Mouse (Mus musculus): ENCODE results near the gene Mospd1. TPM values are rescaled to one million over a fixed set of nuclear protein-coding genes. Genes with fewer than 3 reads are reported as not detected.

Mospd1 gene
- total RNA-seq (2021): 10 to 100 TPM; 12.3 to 15.9 TPM

- peak; percentile 72 to 75 for DNase-seq (ENCODE audit: low spot score in 2 of 2)
Observed at GRCm38 (mm10) chrX:53370366-53370740, at the start of gene Mospd1. Gene Mospd1, minus strand, starts transcription at chrX:53370502.

GRCm38 (mm10) chrX:53386362-53386761 is 16.1 kb upstream of the Mospd1 start:
- intact Hi-C loops (cut with DNase I): no loop called here
- DNase-seq (ENCODE audit: low spot score in 2 of 2): no peak

More at GRCm38 (mm10) chrX:53370366-53370740, at the start of gene Mospd1:
- intact Hi-C loops (cut with DNase I): no loop called here

DNA sequence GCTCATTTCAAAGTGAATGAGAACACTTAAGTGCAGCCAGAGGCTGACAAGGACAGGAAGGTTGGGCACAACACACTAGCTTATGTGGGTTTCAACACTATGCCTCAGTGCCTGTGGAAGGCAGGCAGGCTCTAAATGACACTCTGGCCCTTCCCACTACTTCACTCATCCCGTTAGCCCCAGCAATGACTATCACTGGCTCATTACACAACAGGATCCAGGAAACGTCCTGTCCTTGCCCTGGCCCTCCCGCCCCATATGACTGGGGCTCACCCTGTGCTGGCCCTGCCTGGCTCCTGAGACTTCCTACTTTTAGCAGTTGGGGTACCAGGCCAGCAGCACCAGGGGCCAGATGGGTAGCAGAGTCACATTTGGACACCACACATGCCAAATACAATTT is 12.8 kb upstream of the Mospd1 start:
- DNase-seq (ENCODE audit: low spot score in 2 of 2): no peak
- intact Hi-C loops (cut with DNase I): no loop called here

- intact Hi-C loops (cut with DNase I): no loop called here
- DNase-seq (ENCODE audit: low spot score in 2 of 2): peak in 1 of 2 experiments; percentile 4
Observed at GRCm38 (mm10) chrX:53369534-53370365, 552 bp downstream of the Mospd1 start.

DNA sequence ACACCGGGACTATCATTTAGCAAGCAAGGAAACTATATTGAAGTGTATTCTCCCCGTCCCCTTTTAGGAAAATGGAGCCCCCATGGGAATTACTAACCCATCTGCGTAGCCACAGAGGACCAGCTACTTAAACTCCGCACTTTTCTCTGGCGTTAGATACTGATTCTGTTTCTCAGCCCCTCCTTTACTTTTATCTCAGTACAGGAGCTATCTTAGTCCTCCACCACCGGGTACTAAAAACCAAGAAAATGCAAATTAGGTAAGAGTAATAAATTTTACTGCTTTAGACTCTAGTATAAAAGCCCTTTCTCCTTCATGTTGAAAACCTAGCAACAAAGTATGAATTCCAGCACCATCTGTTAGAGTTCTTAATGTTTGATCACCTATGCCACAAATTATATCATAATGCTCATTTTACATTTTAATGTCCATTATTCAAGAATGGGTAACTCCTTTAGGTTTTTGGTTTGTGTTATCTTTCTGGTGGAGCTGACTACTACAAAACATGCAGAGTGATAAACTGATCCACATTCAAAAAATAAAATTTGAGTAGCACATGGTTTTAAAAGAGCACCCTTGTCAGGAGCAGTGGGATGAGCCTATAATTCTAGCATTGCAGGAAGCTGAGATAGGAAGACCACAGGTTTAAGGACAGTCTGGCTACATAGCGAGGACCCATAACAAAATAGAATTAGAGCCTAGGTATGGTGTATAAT is 5.5 kb downstream of the Mospd1 start:
- intact Hi-C loops (cut with DNase I): no loop called here

DNA sequence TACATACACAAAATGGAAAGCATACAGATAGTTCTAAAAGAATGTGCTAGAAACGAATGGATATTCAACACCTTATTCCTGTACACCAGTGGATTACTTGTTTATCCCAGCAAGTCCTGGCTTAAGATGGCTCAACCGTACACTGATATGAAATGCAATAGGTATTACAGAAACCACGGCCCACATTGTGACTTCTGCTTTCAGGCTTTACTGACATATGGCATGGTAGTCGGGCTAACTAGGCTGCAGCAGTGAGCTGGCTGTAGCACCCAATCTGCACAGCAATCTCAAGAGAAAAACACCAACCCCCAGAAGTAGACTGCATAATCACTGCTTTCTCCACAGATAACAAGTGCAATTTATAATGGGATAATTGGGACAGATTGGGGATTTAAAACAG is 21.9 kb downstream of the Mospd1 start:
- DNase-seq (ENCODE audit: low spot score in 2 of 2): no peak
- intact Hi-C loops (cut with DNase I): no loop called here

More for the DNA sequence above, 5.5 kb downstream of the Mospd1 start:
- DNase-seq (ENCODE audit: low spot score in 2 of 2): no peak

GRCm38 (mm10) chrX:53341531-53341930 is 28.8 kb downstream of the Mospd1 start:
- DNase-seq (ENCODE audit: low spot score in 2 of 2): peak in 1 of 2 experiments; percentile 9
- intact Hi-C loops (cut with DNase I): no loop called here

DNA sequence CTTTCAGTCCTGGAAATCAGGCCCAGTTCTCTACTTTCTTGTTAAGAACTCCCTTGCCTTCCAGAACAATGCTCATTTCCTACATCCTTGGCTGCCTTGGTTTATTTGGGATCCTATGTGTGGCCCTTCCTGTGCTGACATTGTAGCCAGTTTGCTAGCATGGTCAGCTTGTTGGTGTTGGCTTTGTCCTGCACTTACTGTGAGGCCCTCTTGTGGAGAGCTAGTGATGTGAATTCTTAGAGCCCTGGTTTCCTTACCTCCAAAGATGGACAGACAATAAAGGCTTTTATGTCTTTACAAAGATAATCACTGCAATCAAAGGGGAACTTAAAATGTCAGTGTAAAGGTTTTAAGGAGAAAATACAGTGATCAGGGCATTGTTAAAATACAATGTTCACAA is 32.9 kb downstream of the Mospd1 start:
- no peak for DNase-seq (ENCODE audit: low spot score in 2 of 2)
- intact Hi-C loops (cut with DNase I): no loop called here

- DNase-seq (ENCODE audit: low spot score in 2 of 2): no peak
- intact Hi-C loops (cut with DNase I): no loop called here
Observed at GRCm38 (mm10) chrX:53330396-53330795, 39.9 kb downstream of the Mospd1 start.

DNA sequence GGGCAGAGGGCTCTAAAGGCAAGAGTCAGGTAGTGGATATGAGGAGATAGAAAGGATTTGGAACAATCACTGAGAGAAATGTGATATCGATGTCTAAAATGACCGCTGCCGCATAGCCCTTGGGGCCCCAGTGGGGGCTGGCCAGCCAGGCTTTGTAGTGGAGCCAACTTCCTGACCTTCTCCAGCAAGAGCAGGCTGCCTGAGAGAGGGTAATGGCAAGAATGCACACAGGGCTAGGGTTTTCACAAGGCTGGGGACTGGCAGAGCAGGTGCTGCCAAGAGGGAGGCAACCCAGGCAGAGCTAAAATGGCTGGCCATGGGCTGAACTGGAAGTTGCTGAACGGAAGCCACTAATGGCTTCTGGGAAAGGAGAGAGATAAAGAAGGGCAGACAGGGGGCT is 49.2 kb downstream of the Mospd1 start:
- no peak for DNase-seq (ENCODE audit: low spot score in 2 of 2)
- intact Hi-C loops (cut with DNase I): no loop called here

- DNase-seq (ENCODE audit: low spot score in 2 of 2): no peak
- intact Hi-C loops (cut with DNase I): no loop called here
Observed at GRCm38 (mm10) chrX:53320564-53320963, 49.7 kb downstream of the Mospd1 start.

Other genes with a start within 250 kb of the Mospd1 start
- gene Plac1, start 130.4 kb downstream of the Mospd1 start, total RNA-seq (2021): not detected
- 1 to 10 TPM; 2.8 to 4.1 TPM for gene Fam122b, start 100.7 kb downstream of the Mospd1 start, total RNA-seq (2021)
- gene Fam122c, start 97.1 kb downstream of the Mospd1 start, total RNA-seq (2021): not detected
- gene Etd, start 64.4 kb upstream of the Mospd1 start, total RNA-seq (2021): not detected
- 100 to 1,000 TPM; 238 to 271 TPM for gene Rtl8c, start 237.5 kb upstream of the Mospd1 start, total RNA-seq (2021)
- gene Gm14597, start 238.5 kb upstream of the Mospd1 start, total RNA-seq (2021): not detected